Comparison of ENCODE assay signal across 1 mouse cellular context in the genomic region with DNA sequence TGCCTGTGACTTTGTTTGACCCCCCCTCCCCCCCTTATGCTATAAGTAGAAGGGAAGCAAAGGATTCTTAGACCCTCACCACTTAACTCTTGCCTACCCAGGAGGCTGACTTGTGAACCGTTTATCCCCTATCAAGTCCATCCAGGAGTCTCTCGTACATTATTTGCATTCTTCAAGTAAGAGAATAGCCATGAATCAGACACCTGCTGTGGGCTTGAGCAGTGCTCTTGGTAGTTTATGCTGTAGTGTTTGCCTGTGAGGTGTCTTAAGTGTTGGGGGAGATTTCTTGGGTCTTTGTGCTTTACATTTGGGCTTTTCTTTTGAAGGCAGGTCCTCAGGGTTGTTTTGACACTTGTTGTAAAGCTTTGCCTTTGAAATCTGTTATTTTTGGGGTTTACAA.
TF ChIP-seq lines count a peak whose summit lies in the region.

No protein-coding gene starts in this region.

TF ChIP-seq in MEL, 35 proteins besides CTCF, POLR2A, EP300 and RAD21 (continued from another document):
- TF ChIP-seq ETS1 (IDR thresholded peaks at IDR 0.05; ENCODE audit: low read depth, low read length) (no peak), ZC3H11A (IDR thresholded peaks at IDR 0.05; ENCODE audit: low read depth, low read length) (no peak), SMC3 (IDR thresholded peaks at IDR 0.05; ENCODE audit: low read depth, low read length) (no peak), GABPA (IDR thresholded peaks at IDR 0.05; ENCODE audit: low read depth, low read length) (no peak), CHD2 (IDR thresholded peaks at IDR 0.05; ENCODE audit: low read length) (no peak)
